Mouse (Mus musculus): ENCODE results near the gene Mogs. TPM values are rescaled to one million over a fixed set of nuclear protein-coding genes. Genes with fewer than 3 reads are reported as not detected.

The Mogs gene
- polyA plus RNA-seq, 1 experiment, result 33.2 TPM

DNA sequence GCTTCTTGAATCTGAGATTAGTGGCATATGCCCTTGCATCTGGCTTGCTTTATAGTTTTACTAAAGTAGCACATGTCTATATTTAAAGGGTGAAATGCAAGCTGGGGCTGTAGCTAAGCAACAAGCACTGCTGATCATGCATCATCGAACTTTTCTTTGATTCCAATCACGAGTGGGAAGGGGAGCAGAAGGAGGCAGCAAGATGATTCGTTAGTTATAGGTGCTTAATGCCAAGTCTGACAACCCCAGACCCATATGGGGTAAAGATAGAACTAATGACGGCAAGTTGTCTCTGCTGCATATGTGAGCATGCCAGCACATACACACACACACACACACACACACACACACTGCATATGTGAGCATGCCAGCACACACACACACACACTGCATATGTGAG, 11.1 kb upstream of the Mogs start:
- H3K79me2 ChIP-seq (ENCODE audit: control insufficient read depth, insufficient read depth), result peaks cover 1% of the 10 kb centered on the region
- H3K4me2 ChIP-seq (ENCODE audit: low read depth), result no peak overlapping the region
- H3K36me3 ChIP-seq (ENCODE audit: control insufficient read depth, insufficient read depth), result no peaks in the 10 kb centered on the region
- no peaks in the 10 kb centered on the region for H3K27me3 ChIP-seq (ENCODE audit: control insufficient read depth, insufficient read depth, insufficient read length)
- no peak overlapping the region for H3ac ChIP-seq (ENCODE audit: control insufficient read depth, insufficient read length)
- no peak for TF ChIP-seq POLR2AphosphoS2 (IDR thresholded peaks at IDR 0.05; ENCODE audit: insufficient read length, low read depth)
- no peak for TF ChIP-seq MYOG (IDR thresholded peaks at IDR 0.05; ENCODE audit: control insufficient read depth in 1 of 3, insufficient read depth in 1 of 3, insufficient read length in 2 of 3, low read depth in 2 of 3)
- no peak for TF ChIP-seq REST (IDR thresholded peaks at IDR 0.05; ENCODE audit: insufficient read depth, insufficient read length)
- TF ChIP-seq TCF12 (IDR thresholded peaks at IDR 0.05; ENCODE audit: insufficient read depth, poor library complexity, severe bottlenecking), result no peak
- TF ChIP-seq TCF3 (IDR thresholded peaks at IDR 0.05; ENCODE audit: insufficient read length, low read depth), result no peak
- TF ChIP-seq MYOD1 (IDR thresholded peaks at IDR 0.05; ENCODE audit: control insufficient read depth in 1 of 3, insufficient read length in 2 of 3, low read depth in 2 of 3), result no peak
- TF ChIP-seq MAX (IDR thresholded peaks at IDR 0.05; ENCODE audit: low read depth), result no peak
- TF ChIP-seq SRF (IDR thresholded peaks at IDR 0.05; ENCODE audit: control insufficient read depth, insufficient read length, low read depth), result no peak
- no peak for TF ChIP-seq E2F4 (IDR thresholded peaks at IDR 0.05; ENCODE audit: insufficient read depth)
- TF ChIP-seq USF1 (IDR thresholded peaks at IDR 0.05; ENCODE audit: low read depth), result no peak
- H3K4me3 ChIP-seq, result no peak overlapping the region

GRCm38 (mm10) chr6:83107566-83108400, 7.5 kb upstream of the Mogs start:
- peaks cover 3% of the 10 kb centered on the region for H3K36me3 ChIP-seq (ENCODE audit: control insufficient read depth, insufficient read depth)
- H3K4me2 ChIP-seq (ENCODE audit: low read depth), result peak overlapping the region; percentile 97
- peak overlapping the region; percentile 85 for H3ac ChIP-seq (ENCODE audit: control insufficient read depth, insufficient read length)
- peaks cover 16% of the 10 kb centered on the region for H3K79me2 ChIP-seq (ENCODE audit: control insufficient read depth, insufficient read depth)
- H3K27me3 ChIP-seq (ENCODE audit: control insufficient read depth, insufficient read depth, insufficient read length), result no peaks in the 10 kb centered on the region
- H3K4me3 ChIP-seq, result peak overlapping the region; percentile 93
- TF ChIP-seq CEBPB (IDR thresholded peaks at IDR 0.05; ENCODE audit: insufficient read depth, poor library complexity, severe bottlenecking), result no peak
- TF ChIP-seq POLR2A (IDR thresholded peaks at IDR 0.05; ENCODE audit: insufficient read length, low read depth), result peak; percentile 5

GRCm38 (mm10) chr6:83108762-83109668, 6.3 kb upstream of the Mogs start, which contains the start of gene Mrpl53:
Mrpl53 (plus strand) TSS chr6:83109040.
- Histone ChIP-seq H3ac (ENCODE audit: control insufficient read depth, insufficient read length) (peak within 1 kb of the TSS; percentile 85), H3K36me3 (ENCODE audit: control insufficient read depth, insufficient read depth) (peaks cover 3% of the 10 kb centered on the region), H3K79me2 (ENCODE audit: control insufficient read depth, insufficient read depth) (peaks cover 16% of the 10 kb centered on the region), H3K4me2 (ENCODE audit: low read depth) (peak within 1 kb of the TSS; percentile 97), H3K27me3 (ENCODE audit: control insufficient read depth, insufficient read depth, insufficient read length) (no peaks in the 10 kb centered on the region), H3K4me3 (peak within 1 kb of the TSS; percentile 93)
- TF ChIP-seq SRF (IDR thresholded peaks at IDR 0.05; ENCODE audit: control insufficient read depth, insufficient read length, low read depth) (peak; percentile 49), POLR2AphosphoS2 (IDR thresholded peaks at IDR 0.05; ENCODE audit: insufficient read length, low read depth) (peak; percentile 81), E2F4 (IDR thresholded peaks at IDR 0.05; ENCODE audit: insufficient read depth) (peak; percentile 49), TCF3 (IDR thresholded peaks at IDR 0.05; ENCODE audit: insufficient read length, low read depth) (no peak), POLR2A (IDR thresholded peaks at IDR 0.05; ENCODE audit: insufficient read length, low read depth) (peak; percentile 59), MYOG (IDR thresholded peaks at IDR 0.05; ENCODE audit: control insufficient read depth in 1 of 3, insufficient read depth in 1 of 3, insufficient read length in 2 of 3, low read depth in 2 of 3) (peak in 1 of 3 experiments; percentile 12), MYOD1 (IDR thresholded peaks at IDR 0.05; ENCODE audit: control insufficient read depth in 1 of 3, insufficient read length in 2 of 3, low read depth in 2 of 3) (peak in 2 of 3 experiments; percentile 0 to 23), USF1 (IDR thresholded peaks at IDR 0.05; ENCODE audit: low read depth) (no peak)

- Histone ChIP-seq H3K4me3 (no peak overlapping the region), H3ac (ENCODE audit: control insufficient read depth, insufficient read length) (no peak overlapping the region), H3K79me2 (ENCODE audit: control insufficient read depth, insufficient read depth) (peaks cover 26% of the 10 kb centered on the region), H3K36me3 (ENCODE audit: control insufficient read depth, insufficient read depth) (peaks cover 3% of the 10 kb centered on the region), H3K4me2 (ENCODE audit: low read depth) (no peak overlapping the region), H3K27me3 (ENCODE audit: control insufficient read depth, insufficient read depth, insufficient read length) (no peaks in the 10 kb centered on the region)
- no peak for TF ChIP-seq CEBPB (IDR thresholded peaks at IDR 0.05; ENCODE audit: insufficient read depth, poor library complexity, severe bottlenecking)
- no peak for TF ChIP-seq TCF3 (IDR thresholded peaks at IDR 0.05; ENCODE audit: insufficient read length, low read depth)
- TF ChIP-seq POLR2AphosphoS2 (IDR thresholded peaks at IDR 0.05; ENCODE audit: insufficient read length, low read depth), result no peak
- TF ChIP-seq SRF (IDR thresholded peaks at IDR 0.05; ENCODE audit: control insufficient read depth, insufficient read length, low read depth), result no peak
- TF ChIP-seq E2F4 (IDR thresholded peaks at IDR 0.05; ENCODE audit: insufficient read depth), result no peak
- TF ChIP-seq MAX (IDR thresholded peaks at IDR 0.05; ENCODE audit: low read depth), result no peak
- no peak for TF ChIP-seq TCF12 (IDR thresholded peaks at IDR 0.05; ENCODE audit: insufficient read depth, poor library complexity, severe bottlenecking)
- no peak for TF ChIP-seq MYOG (IDR thresholded peaks at IDR 0.05; ENCODE audit: control insufficient read depth in 1 of 3, insufficient read depth in 1 of 3, insufficient read length in 2 of 3, low read depth in 2 of 3)
- TF ChIP-seq REST (IDR thresholded peaks at IDR 0.05; ENCODE audit: insufficient read depth, insufficient read length), result no peak
- TF ChIP-seq MYOD1 (IDR thresholded peaks at IDR 0.05; ENCODE audit: control insufficient read depth in 1 of 3, insufficient read length in 2 of 3, low read depth in 2 of 3), result no peak
- TF ChIP-seq POLR2A (IDR thresholded peaks at IDR 0.05; ENCODE audit: insufficient read length, low read depth), result no peak
- no peak for TF ChIP-seq USF1 (IDR thresholded peaks at IDR 0.05; ENCODE audit: low read depth)
Observed at GRCm38 (mm10) chr6:83111510-83112136, 3.7 kb upstream of the Mogs start.
